ENCODE assay signal across 9 mouse cellular contexts in the genomic region with DNA sequence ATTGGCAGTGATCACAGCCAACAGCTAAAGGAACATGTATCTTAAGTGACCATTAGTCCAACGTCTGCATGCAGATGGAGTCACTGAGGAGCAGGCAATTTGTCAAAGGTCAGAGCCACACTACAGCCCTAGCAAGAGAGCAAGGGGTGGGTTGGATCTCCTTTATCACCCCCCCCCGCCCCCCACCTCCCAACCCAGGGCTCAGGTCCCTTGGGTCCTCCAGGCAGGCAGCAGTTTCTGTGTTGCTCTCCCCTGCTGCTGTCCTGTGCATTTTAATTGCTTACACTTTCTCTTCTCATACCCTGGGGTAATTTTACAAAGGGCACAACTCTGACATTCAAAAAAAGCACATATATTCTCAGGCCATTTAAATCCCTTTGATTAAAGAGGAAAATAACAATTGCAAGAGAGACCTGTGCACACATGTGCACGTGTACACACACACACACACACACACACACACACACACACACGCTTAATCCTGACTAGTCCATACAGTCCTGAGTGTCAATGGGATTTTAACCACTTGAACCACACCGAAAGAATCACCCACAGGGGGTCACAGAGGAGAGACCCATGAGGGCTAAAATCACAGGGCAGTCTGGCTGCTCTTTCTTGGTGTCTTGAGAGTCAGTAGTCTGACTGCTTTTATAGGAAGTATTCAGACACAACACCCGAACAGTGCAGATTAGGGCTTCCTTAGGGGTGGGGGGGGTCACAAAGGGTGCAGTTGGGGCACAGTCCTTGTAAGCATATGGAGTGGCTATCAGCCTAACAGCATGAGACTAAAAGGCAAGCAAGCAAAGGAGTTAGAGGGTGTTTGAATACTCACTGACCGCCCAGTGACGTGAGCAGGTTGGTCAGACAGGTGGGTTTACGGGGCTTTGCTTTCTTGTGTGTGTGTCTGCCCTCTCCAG.
DNase-seq lines count a peak whose midpoint lies in the region; ATAC-seq and TF ChIP-seq lines count a peak whose summit lies in the region.
"Had no signal": no experiment of that assay in that cellular context is flagged by ENCODE, and none has a peak within 500 bp of the region (broad histone marks: within the 10 kb centered on the region; RNA-seq: fewer than 3 reads in every experiment).

No protein-coding gene starts in this region.

- TF ChIP-seq POLR2A in olfactory bulb, adult 2 months (IDR thresholded peaks at IDR 0.05; ENCODE audit: insufficient read depth, low read depth, low read length), result no peak

- H3K36me3 ChIP-seq in forebrain, embryonic 14.5 days (ENCODE audit: control insufficient read depth, insufficient read depth, low read length), result no peaks in the 10 kb centered on the region
- H3K36me3 ChIP-seq in limb, embryonic 10.5 days, result no peaks in the 10 kb centered on the region

- peaks cover 34% of the 10 kb centered on the region for H3K4me1 ChIP-seq in forebrain, embryonic 14.5 days (ENCODE audit: control insufficient read depth, insufficient read depth, low read length)
- peaks cover 29% of the 10 kb centered on the region for H3K4me1 ChIP-seq in limb, embryonic 10.5 days
- H3K4me1 ChIP-seq in olfactory bulb, adult 2 months (ENCODE audit: control insufficient read depth, insufficient read depth, low read length), result peaks cover 25% of the 10 kb centered on the region

- TF ChIP-seq CTCF in left cerebral cortex, adult 2 months (IDR thresholded peaks at IDR 0.05), result no peak
- no peak for TF ChIP-seq CTCF in olfactory bulb, adult 2 months (IDR thresholded peaks at IDR 0.05; ENCODE audit: insufficient read depth, low read depth, low read length)

- no peaks in the 10 kb centered on the region for H3K9me3 ChIP-seq in forebrain, embryonic 14.5 days (replicated peaks; ENCODE audit: control insufficient read depth, low read length)
- no peaks in the 10 kb centered on the region for H3K9me3 ChIP-seq in limb, embryonic 10.5 days (replicated peaks)

- H3K4me2 ChIP-seq in forebrain, embryonic 14.5 days (ENCODE audit: low read length), result peak overlapping the region; percentile 21; the same call in 1 of the 2 replicates

- intact Hi-C loops in left cerebral cortex, adult 2 months (cut with DNase I), result loop anchor here (2.0 kb wide), 1 partner anchor 111 kb away; no protein-coding TSS in a partner anchor
- intact Hi-C loops in left cerebral cortex, postnatal 36 days (cut with DNase I), result no loop called here

- H3K4me3 ChIP-seq in left cerebral cortex, adult 2 months, result no peak overlapping the region
- H3K4me3 ChIP-seq in forebrain, embryonic 14.5 days (ENCODE audit: low read depth, low read length), result no peak overlapping the region
- no peak overlapping the region for H3K4me3 ChIP-seq in limb, embryonic 10.5 days
- no peak overlapping the region for H3K4me3 ChIP-seq in olfactory bulb, adult 2 months (ENCODE audit: insufficient read depth, low read depth, low read length)

- DNase-seq in left cerebral cortex, adult 2 months (ENCODE audit: extremely low spot score in 1 of 2, low spot score in 2 of 2), result no peak
- DNase-seq in left cerebral cortex, postnatal 36 days (ENCODE audit: low spot score in 2 of 2), result no peak
- no peak for DNase-seq in forebrain, embryonic 14.5 days (ENCODE audit: low spot score)
- DNase-seq in limb, embryonic 10.5 days (ENCODE audit: low spot score), result no peak
- DNase-seq in left cerebral cortex, adult 18-20 months (ENCODE audit: low spot score in 2 of 2), result no peak
- no peak for DNase-seq in kidney, postnatal 14 days
- DNase-seq: cerebellum, adult 11 months; kidney, postnatal 36 days had no signal

- peak; percentile 21; the same call in 1 of the 2 replicates for ATAC-seq in forebrain, embryonic 14.5 days

- no peaks in the 10 kb centered on the region for H3K27me3 ChIP-seq in forebrain, embryonic 14.5 days (replicated peaks; ENCODE audit: control insufficient read depth, insufficient read depth, low read length)
- H3K27me3 ChIP-seq in limb, embryonic 10.5 days (ENCODE audit: low read depth, poor library complexity, severe bottlenecking), result no peaks in the 10 kb centered on the region

- peak overlapping the region; percentile 92 for H3K27ac ChIP-seq in left cerebral cortex, adult 2 months
- peak overlapping the region; percentile 76 for H3K27ac ChIP-seq in forebrain, embryonic 14.5 days (ENCODE audit: low read depth, low read length)
- peak overlapping the region; percentile 79 for H3K27ac ChIP-seq in limb, embryonic 10.5 days
- H3K27ac ChIP-seq in olfactory bulb, adult 2 months (ENCODE audit: insufficient read depth, low read depth, low read length), result peak overlapping the region; percentile 62

- WGBS in forebrain, embryonic 14.5 days, result 39% methylated on average over 9 of the region's 9 CpGs
- WGBS in limb, embryonic 10.5 days, result 70% methylated on average over 9 of the region's 9 CpGs
- 67% methylated on average over 9 of the region's 9 CpGs for WGBS in olfactory bulb, adult 2 months

- H3K9ac ChIP-seq in forebrain, embryonic 14.5 days (ENCODE audit: low read length), result peak overlapping the region; percentile 51
